Comparison of ENCODE assay signal across 8 mouse cellular contexts in the genomic region with DNA sequence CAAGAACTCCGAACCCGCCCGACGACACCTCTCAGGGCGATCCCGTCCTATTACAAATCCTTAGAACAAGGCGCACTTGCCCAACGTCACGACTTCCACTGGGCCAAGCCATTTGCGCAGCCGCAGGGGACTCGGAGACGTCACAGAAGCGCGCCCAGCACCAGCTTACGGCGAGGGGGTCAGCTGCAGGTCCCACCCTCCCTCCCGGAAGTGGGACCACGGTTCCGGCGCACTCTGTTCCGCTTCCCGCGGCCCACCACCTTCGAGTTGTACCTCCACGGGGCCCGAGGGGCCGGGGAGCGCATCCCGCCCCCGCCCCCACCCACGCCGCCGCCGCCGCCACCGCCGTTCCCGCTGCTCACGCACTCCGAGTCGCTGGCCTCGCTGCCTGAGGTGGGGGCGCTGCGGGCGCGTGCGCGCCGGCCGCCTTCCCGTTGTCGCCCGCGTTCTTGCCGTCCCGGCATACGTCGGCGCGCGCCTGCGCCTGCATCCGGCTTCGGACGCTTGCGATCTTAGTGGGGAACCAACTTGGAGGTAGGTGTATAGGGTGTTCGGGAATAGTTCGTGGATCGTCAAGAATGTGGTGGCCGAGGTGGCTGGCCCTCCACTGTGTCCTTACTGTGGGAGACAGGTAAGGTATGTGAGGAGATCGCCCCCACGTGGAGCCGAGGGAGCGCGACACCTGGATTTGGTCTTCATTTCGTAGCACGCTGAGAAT. TPM values are rescaled to one million over a fixed set of nuclear protein-coding genes. Genes with fewer than 3 reads are reported as not detected.
A peak's percentile ranks its signal among the peaks of the same experiment; 100 is the strongest.
DNase-seq lines count a peak whose midpoint lies in the region; ATAC-seq lines count a peak whose summit lies in the region.

A gene (plus strand): TSS at position 237 of the 718 bp plus-strand sequence.
A gene (minus strand): TSS at position 640 of the 718 bp plus-strand sequence.

- no peaks in the 10 kb centered on the region for H3K9me3 ChIP-seq in hindbrain, embryonic 12.5 days (replicated peaks)

- peak; percentile 97 for ATAC-seq in hindbrain, embryonic 12.5 days (ENCODE audit: low FRiP score)

- H3K4me2 ChIP-seq in hindbrain, embryonic 12.5 days (replicated peaks): peak within 1 kb of the TSS; percentile 80

- DNase-seq in NIH3T3 (ENCODE audit: low read depth): peak; percentile 98
- DNase-seq in cerebellum, postnatal 10 days: peak; percentile 99
- DNase-seq in frontal cortex, postnatal 10 days (ENCODE audit: low spot score in 2 of 2): peak; percentile 94 to 98
- DNase-seq in layer of hippocampus, postnatal 25 days (ENCODE audit: extremely low spot score in 1 of 2, low spot score in 1 of 2): peak; percentile 97
- peak; percentile 97 for DNase-seq in lung, postnatal 25 days (ENCODE audit: low spot score)
- DNase-seq in retina, embryonic 14.5 days (ENCODE audit: low spot score): peak; percentile 96
- DNase-seq in thymus, postnatal 4 days: peak; percentile 95

- peak within 1 kb of the TSS; percentile 99 for H3K4me3 ChIP-seq in hindbrain, embryonic 12.5 days

- H3K27me3 ChIP-seq in hindbrain, embryonic 12.5 days: no peaks in the 10 kb centered on the region

- H3K36me3 ChIP-seq in hindbrain, embryonic 12.5 days: peaks cover 58% of the 10 kb centered on the region

- H3K27ac ChIP-seq in hindbrain, embryonic 12.5 days: peak within 1 kb of the TSS; percentile 90

- peak within 1 kb of the TSS; percentile 89 for H3K9ac ChIP-seq in hindbrain, embryonic 12.5 days

- H3K4me1 ChIP-seq in hindbrain, embryonic 12.5 days: peaks cover 36% of the 10 kb centered on the region

- under 1% methylated on average over 57 of the region's 78 CpGs for WGBS in hindbrain, embryonic 12.5 days

RNA-seq across cellular contexts. Expression of the first gene that starts in this region (rescaled TPM):
- 67.7 and 68.7 TPM in 2 replicates for polyA plus RNA-seq in hindbrain, embryonic 12.5 days (2016; fragmentation: Nextera tagmentation; extraction: Ambion mirVana)
- 10 to 100 TPM; 14.7 to 17.1 TPM for total RNA-seq in layer of hippocampus, postnatal 25 days (2021)

RNA-seq across cellular contexts. Expression of the second gene that starts in this region (rescaled TPM):
- 22.1 and 22.5 TPM in 2 replicates for polyA plus RNA-seq in hindbrain, embryonic 12.5 days (2016; fragmentation: Nextera tagmentation; extraction: Ambion mirVana)
- 10 to 100 TPM; 17.9 to 22.5 TPM for total RNA-seq in layer of hippocampus, postnatal 25 days (2021)

Comparison
In these comparisons a context has a peak if more than half of its experiments do, and no peak if none do; other contexts are left out.
1. Peak in every context shown above with its lines: DNase-seq, ATAC-seq, H3K4me3 ChIP-seq and H3K27ac ChIP-seq.